Mouse (Mus musculus): ENCODE measurements around the gene Ndufa4l2. TPM values are rescaled to one million over a fixed set of nuclear protein-coding genes. Genes with fewer than 3 reads are reported as not detected.

Gene Ndufa4l2
- polyA plus RNA-seq, 1 experiment from 2014 or later, result 72.2 TPM

DNA sequence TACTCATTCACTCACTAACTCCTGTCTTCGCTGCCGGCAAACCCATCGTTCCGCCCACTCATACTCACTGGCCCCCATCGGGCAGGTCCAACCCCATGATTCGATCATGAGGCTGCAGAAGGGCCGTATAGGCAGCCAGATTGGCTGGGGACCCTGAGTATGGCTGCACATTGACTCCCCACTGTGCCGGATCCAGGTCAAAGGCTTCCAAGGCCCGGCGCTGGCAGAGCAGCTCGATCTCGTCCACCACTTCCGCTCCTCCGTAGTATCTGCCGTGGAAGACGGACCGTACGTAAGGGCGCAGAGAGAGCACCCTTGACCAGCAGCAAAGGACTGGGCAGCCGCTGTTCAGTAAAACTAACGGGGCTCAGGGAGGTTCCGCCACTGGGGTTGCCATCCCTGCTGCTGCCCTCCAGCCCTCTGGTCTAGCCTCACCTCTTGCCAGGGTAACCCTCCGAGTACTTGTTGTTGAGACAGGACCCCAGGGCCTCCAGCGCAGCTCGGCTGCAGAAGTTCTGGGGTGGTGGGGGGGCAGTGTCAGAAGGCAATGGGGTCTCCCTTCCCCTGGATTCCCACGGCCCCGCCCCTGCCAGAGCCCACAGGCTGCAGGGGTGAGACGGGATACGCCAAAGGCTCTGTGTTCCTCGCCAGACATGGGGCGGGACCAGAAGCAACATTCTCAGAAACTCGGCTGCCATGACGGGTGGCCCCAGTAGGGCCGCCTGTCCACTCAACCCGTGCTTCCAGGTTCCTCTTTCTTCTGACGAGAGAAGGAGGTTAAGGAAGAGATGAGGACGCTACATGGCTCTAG lies 5.3 kb downstream of the Ndufa4l2 start:
- no peak overlapping the region for H3K27ac ChIP-seq
- H3K4me3 ChIP-seq (replicated peaks), result peak overlapping the region; percentile 57; the same call in 1 of the 2 replicates
- H3K4me2 ChIP-seq, result peak overlapping the region; percentile 85

DNA sequence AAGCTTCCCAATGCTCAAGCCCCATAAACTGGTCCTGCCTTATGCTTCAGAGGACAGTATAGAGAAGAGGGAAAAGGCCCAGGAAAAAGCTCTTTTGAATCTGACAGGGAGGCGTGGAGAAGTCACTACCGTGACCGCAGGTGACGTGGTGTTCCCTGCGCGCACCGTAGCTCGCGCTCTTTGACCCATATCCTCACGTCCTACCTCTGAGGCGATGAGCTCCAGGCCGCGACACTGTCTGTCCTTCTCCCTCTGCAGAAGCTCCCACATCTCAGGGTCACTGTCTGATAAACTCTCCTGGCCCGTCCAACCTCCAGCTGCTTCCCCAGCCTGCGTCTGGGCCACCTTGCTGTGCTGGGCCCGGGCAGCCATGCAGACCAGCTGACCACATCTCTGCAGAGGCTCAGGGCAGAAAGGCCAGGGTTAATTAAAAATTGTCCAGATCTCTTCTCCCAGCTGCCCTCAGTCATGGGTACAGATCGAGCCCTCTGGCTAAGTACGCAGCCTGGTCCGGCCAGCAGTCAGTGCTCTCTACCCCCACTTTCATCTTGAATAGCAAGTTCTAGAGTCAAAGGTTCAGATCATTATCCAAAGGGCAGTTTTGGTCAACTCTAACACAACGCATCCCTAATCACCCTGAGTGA lies 6.1 kb downstream of the Ndufa4l2 start:
- Histone ChIP-seq H3K27ac (0 out of 2 replicates have a peak overlapping the region, but pooled peaks have one; percentile 41), H3K9me3 (replicated peaks) (no peaks in the 10 kb centered on the region), H3K4me3 (replicated peaks) (peak overlapping the region; percentile 57), H3K36me3 (peaks cover 34% of the 10 kb centered on the region), H3K27me3 (peaks cover 55% of the 10 kb centered on the region), H3K4me1 (peaks cover 58% of the 10 kb centered on the region), H3K4me2 (peak overlapping the region; percentile 85), H3K9ac (no peak overlapping the region)
- WGBS, result 51% methylated on average over 20 of the region's 20 CpGs
- no peak for ATAC-seq (replicated peaks; ENCODE audit: low FRiP score)

More for the DNA sequence above, 5.3 kb downstream of the Ndufa4l2 start:
- Histone ChIP-seq H3K36me3 (peaks cover 34% of the 10 kb centered on the region), H3K27me3 (peaks cover 55% of the 10 kb centered on the region), H3K9ac (no peak overlapping the region), H3K9me3 (replicated peaks) (no peaks in the 10 kb centered on the region), H3K4me1 (peaks cover 58% of the 10 kb centered on the region)
- no peak for ATAC-seq (replicated peaks; ENCODE audit: low FRiP score)
- WGBS, result 88% methylated on average over 37 of the region's 37 CpGs

DNA sequence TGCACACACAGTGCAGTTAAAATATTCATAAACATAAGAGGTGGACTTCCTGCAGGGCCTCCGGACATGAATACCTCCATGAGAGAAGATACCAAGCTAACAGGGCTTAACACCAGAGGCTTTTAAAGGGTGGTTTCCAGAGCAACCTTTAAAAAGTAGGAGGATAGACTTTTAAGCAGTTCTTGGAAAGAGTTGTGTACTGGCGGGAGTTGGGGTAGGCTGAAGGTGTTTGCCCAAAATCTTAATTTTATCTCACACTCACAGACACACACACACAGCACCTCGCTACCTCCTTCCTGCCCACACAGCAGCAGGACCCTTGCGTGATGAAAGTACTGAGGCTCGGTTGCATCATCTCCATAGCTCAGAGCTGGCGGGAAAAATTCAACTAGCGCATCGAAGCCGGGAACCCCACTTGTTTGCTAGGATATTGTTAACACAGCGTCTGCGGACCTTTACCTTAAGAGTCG lies 6.9 kb downstream of the Ndufa4l2 start:
- Histone ChIP-seq H3K36me3 (peaks cover 34% of the 10 kb centered on the region), H3K27me3 (peaks cover 58% of the 10 kb centered on the region), H3K4me1 (peaks cover 58% of the 10 kb centered on the region), H3K9me3 (replicated peaks) (no peaks in the 10 kb centered on the region), H3K27ac (no peak overlapping the region), H3K4me2 (peak overlapping the region; percentile 85), H3K9ac (peak overlapping the region; percentile 43), H3K4me3 (replicated peaks) (peak overlapping the region; percentile 57)
- WGBS, result 10% methylated on average over 12 of the region's 12 CpGs
- ATAC-seq (replicated peaks; ENCODE audit: low FRiP score), result 0 out of 2 replicates have a peak, but pooled peaks have one; percentile 0

DNA sequence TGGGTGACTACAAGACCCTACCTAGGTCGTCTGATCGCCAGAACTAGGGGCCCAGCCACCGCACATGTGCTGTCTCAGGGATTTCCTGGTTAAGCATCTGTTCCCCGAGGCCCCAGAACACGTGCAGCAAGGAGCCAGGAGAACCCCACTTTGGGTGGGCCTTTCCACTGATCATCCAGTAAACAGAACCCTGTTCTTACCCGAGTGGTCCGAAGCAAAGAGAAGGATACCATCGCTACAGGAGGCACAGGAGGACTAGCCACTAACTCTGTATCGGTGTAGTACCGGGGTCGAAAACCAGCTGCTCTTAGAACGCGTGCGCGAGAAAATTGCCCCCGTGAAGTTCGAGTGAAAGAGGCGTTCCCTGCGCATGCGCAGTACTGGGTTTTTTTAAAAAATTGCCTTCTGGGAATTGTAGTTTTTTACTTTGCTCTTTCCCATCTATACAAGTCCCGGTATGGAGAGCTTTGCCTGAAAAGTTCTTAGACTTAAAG lies 7.4 kb downstream of the Ndufa4l2 start, which contains the start of gene Shmt2:
Shmt2 (minus strand) TSS at position 357 of the 494 bp plus-strand sequence.
- Histone ChIP-seq H3K4me3 (replicated peaks) (peak within 1 kb of the TSS; percentile 57), H3K9me3 (replicated peaks) (no peaks in the 10 kb centered on the region), H3K4me2 (peak within 1 kb of the TSS; percentile 85), H3K4me1 (peaks cover 58% of the 10 kb centered on the region), H3K27me3 (peaks cover 61% of the 10 kb centered on the region), H3K9ac (peak within 1 kb of the TSS; percentile 43), H3K27ac (no peak within 1 kb of the TSS), H3K36me3 (peaks cover 34% of the 10 kb centered on the region)
- ATAC-seq (replicated peaks; ENCODE audit: low FRiP score), result peak; percentile 45; the same call in 1 of the 2 replicates
- 0% methylated on average over 21 of the region's 21 CpGs for WGBS

DNA sequence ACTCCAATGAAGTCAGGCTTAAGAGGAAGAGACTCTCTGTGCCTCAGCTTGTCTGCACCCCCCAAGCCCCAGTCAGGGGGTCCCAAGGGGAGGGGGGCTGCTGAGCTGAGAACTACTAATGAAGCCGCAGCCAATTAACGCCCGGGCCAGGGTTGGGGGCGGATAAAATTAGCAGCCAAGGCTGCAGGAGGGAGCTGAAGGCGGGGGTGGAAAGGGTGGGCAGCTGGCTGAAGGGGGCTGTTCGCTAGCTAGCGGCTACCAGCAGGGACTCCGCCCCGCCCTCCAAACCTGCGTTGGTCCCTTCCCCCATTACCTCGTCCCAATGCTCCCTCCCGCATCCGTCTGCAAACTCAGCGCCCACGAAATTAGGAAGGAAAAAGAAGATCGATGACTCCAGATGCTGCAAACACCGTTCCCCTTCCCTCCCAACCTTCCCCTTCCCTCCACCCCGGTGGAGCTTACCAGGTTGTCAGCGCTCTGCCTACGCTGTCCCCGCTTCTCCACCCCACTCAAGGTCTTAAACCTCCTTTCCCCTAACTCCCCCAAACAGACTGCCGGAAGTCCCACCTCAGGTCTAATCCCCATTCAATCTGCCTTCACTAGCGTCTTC lies 10.0 kb downstream of the Ndufa4l2 start:
- peak overlapping the region; percentile 4; the same call in 1 of the 2 replicates for H3K4me3 ChIP-seq (replicated peaks)
- no peak overlapping the region for H3K27ac ChIP-seq
- ATAC-seq (replicated peaks; ENCODE audit: low FRiP score), result no peak
- H3K4me2 ChIP-seq, result no peak overlapping the region
- 4% methylated on average over 22 of the region's 23 CpGs for WGBS
- no peaks in the 10 kb centered on the region for H3K9me3 ChIP-seq (replicated peaks)
- peaks cover 70% of the 10 kb centered on the region for H3K27me3 ChIP-seq
- H3K9ac ChIP-seq, result no peak overlapping the region
- peaks cover 9% of the 10 kb centered on the region for H3K36me3 ChIP-seq
- H3K4me1 ChIP-seq, result peaks cover 72% of the 10 kb centered on the region

DNA sequence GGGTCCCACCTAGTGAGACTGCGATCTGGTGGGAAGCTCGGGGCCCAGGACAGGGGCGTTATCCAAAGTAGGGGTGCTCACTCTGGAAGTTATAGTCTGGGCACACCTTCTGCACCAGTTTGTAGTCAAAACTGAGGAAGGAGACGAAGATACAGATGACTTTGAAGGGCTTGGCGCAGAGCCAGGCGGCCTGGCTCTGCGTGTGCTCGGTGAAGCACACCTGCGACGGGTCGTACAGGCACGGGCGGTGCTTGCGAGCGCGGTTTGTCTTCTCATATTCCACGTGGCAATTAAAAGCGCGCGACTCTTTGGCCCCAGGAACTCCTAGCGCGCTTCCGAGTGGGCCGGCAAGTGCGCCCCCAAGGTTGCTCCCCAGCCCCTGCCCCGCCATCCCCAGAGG lies 11.3 kb downstream of the Ndufa4l2 start:
- Histone ChIP-seq H3K27ac (no peak overlapping the region), H3K4me3 (replicated peaks) (peak overlapping the region; percentile 32), H3K9ac (no peak overlapping the region), H3K4me1 (peaks cover 65% of the 10 kb centered on the region), H3K36me3 (no peaks in the 10 kb centered on the region), H3K4me2 (peak overlapping the region; percentile 56), H3K9me3 (replicated peaks) (no peaks in the 10 kb centered on the region), H3K27me3 (peaks cover 83% of the 10 kb centered on the region)
- 1% methylated on average over 26 of the region's 26 CpGs for WGBS
- ATAC-seq (replicated peaks; ENCODE audit: low FRiP score), result no peak

DNA sequence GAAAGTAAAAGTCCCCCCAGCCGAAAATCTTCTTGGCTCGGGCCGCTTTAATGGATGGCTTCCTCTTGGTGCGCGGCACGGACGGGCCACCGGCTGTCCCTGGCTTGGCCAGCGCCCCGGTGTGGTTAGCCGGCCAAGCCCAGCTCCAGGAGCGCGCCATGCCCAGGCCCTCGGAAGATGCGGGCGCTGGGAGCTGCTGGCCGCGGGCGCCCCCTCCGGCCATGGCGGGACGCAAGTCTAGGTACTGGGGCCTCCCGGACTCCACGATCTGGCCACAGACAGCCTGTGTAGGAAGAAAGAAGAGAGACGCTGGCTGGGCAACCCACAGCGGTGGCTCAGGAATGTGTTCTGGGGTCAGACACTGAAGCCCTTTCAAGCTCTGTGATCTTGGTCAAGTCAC lies 11.9 kb downstream of the Ndufa4l2 start:
- peak overlapping the region; percentile 32 for H3K4me3 ChIP-seq (replicated peaks)
- peak; percentile 22; the same call in 1 of the 2 replicates for ATAC-seq (replicated peaks; ENCODE audit: low FRiP score)
- no peak overlapping the region for H3K9ac ChIP-seq

DNA sequence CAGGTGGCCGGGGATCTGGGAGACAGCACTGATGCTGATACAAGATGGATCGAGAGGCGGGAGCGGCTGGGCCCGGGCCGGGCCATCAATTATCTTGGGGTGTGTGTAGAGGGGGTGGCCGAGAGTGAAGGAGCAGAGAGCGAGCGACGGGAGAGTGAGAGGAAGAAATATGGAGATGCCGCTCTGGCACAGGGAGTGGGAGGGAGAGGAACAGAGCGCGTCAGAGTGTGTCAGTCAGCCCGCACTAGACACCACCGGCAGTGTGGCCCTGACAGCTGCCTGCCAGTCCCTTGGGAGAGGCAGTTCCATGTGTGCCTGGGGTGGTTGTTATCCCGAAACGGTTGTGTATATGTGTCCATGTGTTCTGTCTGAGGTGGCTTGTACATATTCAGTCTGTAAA lies 12.7 kb downstream of the Ndufa4l2 start:
- no peak overlapping the region for H3K4me3 ChIP-seq (replicated peaks)
- ATAC-seq (replicated peaks; ENCODE audit: low FRiP score), result 0 out of 2 replicates have a peak, but pooled peaks have one; percentile 9
- H3K4me1 ChIP-seq, result peaks cover 60% of the 10 kb centered on the region
- H3K27me3 ChIP-seq, result peaks cover 98% of the 10 kb centered on the region
- no peak overlapping the region for H3K27ac ChIP-seq
- no peaks in the 10 kb centered on the region for H3K36me3 ChIP-seq
- 2% methylated on average over 17 of the region's 17 CpGs for WGBS
- H3K4me2 ChIP-seq, result no peak overlapping the region
- no peak overlapping the region for H3K9ac ChIP-seq
- H3K9me3 ChIP-seq (replicated peaks), result no peaks in the 10 kb centered on the region

More for the DNA sequence above, 11.9 kb downstream of the Ndufa4l2 start:
- Histone ChIP-seq H3K27me3 (peaks cover 90% of the 10 kb centered on the region), H3K4me2 (peak overlapping the region; percentile 56), H3K9me3 (replicated peaks) (no peaks in the 10 kb centered on the region), H3K4me1 (peaks cover 64% of the 10 kb centered on the region), H3K36me3 (no peaks in the 10 kb centered on the region), H3K27ac (no peak overlapping the region)
- WGBS, result under 1% methylated on average over 26 of the region's 26 CpGs

DNA sequence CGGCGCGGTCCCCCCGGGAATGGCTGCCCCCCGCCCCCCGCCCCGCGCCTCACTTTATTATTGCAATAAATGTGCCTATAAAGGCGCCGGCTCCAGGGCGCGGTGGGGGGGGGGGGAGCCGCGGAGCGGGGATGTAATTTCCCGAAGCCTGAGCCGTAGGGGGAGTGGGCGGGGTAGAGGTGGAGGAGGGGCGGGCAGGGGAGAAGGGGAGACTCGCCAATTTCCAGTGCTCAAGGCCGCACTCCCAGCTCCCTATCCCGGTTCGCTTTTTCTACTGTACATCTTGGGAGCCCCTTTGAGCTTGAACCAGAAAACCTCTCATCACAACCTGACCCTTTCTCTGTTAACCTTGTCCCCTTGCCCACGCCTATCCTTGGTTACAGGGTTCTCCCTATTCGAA lies 16.2 kb downstream of the Ndufa4l2 start:
- Histone ChIP-seq H3K9ac (no peak overlapping the region), H3K36me3 (no peaks in the 10 kb centered on the region), H3K9me3 (replicated peaks) (no peaks in the 10 kb centered on the region), H3K27ac (no peak overlapping the region), H3K4me3 (replicated peaks) (0 out of 2 replicates have a peak overlapping the region, but pooled peaks have one; percentile 15), H3K27me3 (peaks cover 100% of the 10 kb centered on the region), H3K4me2 (peak overlapping the region; percentile 43), H3K4me1 (peaks cover 68% of the 10 kb centered on the region)
- no peak for ATAC-seq (replicated peaks; ENCODE audit: low FRiP score)
- WGBS, result 1% methylated on average over 22 of the region's 25 CpGs

DNA sequence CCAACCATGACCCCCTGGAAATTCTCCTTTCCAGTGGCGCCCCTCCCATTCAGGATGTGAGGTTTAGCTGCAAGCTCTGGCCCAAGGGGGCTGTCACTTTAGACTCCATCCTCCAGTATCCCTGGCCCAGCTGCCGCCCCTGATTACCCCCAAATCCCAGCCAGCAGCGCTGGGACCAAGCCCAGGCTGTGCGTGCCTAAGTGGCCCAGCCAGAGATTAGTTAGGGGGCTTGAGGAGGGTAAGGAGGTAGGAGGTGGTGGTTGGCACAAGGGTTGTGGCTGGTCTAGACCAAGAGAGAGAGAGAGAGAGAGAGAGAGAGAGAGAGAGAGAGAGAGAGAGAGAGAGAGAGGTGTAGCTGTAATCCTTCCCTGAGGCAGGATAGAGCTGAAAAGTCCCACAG lies 16.8 kb downstream of the Ndufa4l2 start:
- Histone ChIP-seq H3K9ac (no peak overlapping the region), H3K4me2 (no peak overlapping the region), H3K36me3 (no peaks in the 10 kb centered on the region), H3K27me3 (peaks cover 100% of the 10 kb centered on the region), H3K4me1 (peaks cover 62% of the 10 kb centered on the region), H3K27ac (no peak overlapping the region), H3K4me3 (replicated peaks) (no peak overlapping the region), H3K9me3 (replicated peaks) (no peaks in the 10 kb centered on the region)
- no peak for ATAC-seq (replicated peaks; ENCODE audit: low FRiP score)
- WGBS, result 5% methylated on average over 4 of the region's 4 CpGs

DNA sequence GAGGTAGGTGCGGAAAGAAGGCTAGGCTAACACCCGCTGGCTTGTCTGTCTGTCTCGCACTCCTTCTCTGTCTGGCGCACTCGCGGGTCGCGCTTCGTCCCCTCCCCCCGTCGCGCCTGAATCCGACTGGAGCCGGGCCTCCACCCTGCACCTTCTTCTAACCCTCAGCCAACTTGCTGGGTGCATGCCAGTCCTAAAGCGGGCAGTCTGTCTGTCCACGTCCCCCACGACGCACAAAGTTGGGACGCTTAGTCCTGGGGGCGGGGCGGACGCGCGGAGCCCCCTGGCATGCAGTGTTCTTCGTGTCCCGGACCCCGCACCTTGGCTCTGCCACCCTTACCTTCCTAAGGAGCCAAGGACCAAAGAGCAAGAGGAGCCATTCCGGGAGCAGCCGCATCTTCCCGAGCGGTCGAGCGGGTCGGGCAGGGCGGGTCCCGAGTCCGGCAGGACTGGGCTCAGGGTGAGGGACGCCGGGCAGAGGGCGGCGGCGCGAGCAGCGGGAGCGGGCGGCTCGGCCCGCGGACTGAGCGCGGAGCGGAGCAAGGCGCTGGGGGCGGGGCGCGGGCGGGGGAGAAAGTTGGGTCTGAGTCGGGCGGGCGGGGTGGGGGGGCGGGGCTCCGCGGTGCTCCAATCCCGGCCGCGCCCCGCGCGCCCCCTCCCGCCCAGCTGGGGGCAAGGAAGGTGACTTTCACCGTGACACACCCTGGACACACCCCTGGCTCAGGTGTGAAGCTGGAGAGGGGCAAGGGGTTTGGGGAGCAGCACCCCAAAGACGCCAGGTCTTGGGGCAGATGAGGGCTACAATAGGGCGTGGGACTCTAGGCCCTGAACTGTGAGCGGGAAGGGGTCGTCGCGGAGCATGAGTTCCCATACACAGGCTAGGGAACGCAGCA lies 19.5 kb downstream of the Ndufa4l2 start, which contains the start of gene Nxph4:
Nxph4 (minus strand) TSS at position 524 of the 893 bp plus-strand sequence.
- under 1% methylated on average over 57 of the region's 78 CpGs for WGBS
- H3K36me3 ChIP-seq, result peaks cover 11% of the 10 kb centered on the region

More for the DNA sequence above, 19.5 kb downstream of the Ndufa4l2 start, which contains the start of gene Nxph4:
- no peaks in the 10 kb centered on the region for H3K9me3 ChIP-seq (replicated peaks)
- ATAC-seq (replicated peaks; ENCODE audit: low FRiP score), result peak; percentile 33
- peak within 1 kb of the TSS; percentile 47 for H3K4me3 ChIP-seq (replicated peaks)
- peaks cover 80% of the 10 kb centered on the region for H3K27me3 ChIP-seq
- H3K4me1 ChIP-seq, result peaks cover 39% of the 10 kb centered on the region
- peak within 1 kb of the TSS; percentile 87 for H3K4me2 ChIP-seq
- peak within 1 kb of the TSS; percentile 29; the same call in 1 of the 2 replicates for H3K9ac ChIP-seq
- H3K27ac ChIP-seq, result no peak within 1 kb of the TSS

All from kidney, embryonic 15.5 days (tissue).